Mouse (Mus musculus) kidney, embryonic 14.5 days (tissue): ENCODE data around the gene Rab12. TPM values are rescaled to one million over a fixed set of nuclear protein-coding genes. Genes with fewer than 3 reads are reported as not detected.

Experiments used
- ATAC-seq: fragments of 200-750 bp; cut with Nextera tagmentation; 2 replicates; pipeline ENCODE4 v1.8.0; 2017; ENCODE audit warnings: moderate number of reproducible peaks, mild to moderate bottlenecking, moderate TSS enrichment, moderate library complexity; ENCODE audit not compliant: low FRiP score, low TSS enrichment
- H3K27ac ChIP-seq: fragments of 300-500 bp; sonication (generic); 2 replicates; pipeline ENCODE4 v1.5.1; 2014; ENCODE audit warnings: low read depth, mild to moderate bottlenecking, low read length, moderate library complexity, mixed read lengths
- H3K27me3 ChIP-seq: fragments of 300-500 bp; sonication (generic); 2 replicates; pipeline ENCODE4 v1.6.1; 2014; ENCODE audit warnings: mild to moderate bottlenecking, low read length; ENCODE audit not compliant: control insufficient read depth, insufficient read depth
- H3K36me3 ChIP-seq: fragments of 300-500 bp; sonication (generic); 2 replicates; pipeline ENCODE4 v1.6.1; 2014; ENCODE audit warnings: low read length, mixed read lengths; ENCODE audit not compliant: control insufficient read depth, insufficient read depth
- H3K4me1 ChIP-seq: fragments of 300-500 bp; sonication (generic); 2 replicates; pipeline ENCODE4 v1.6.1; 2014; ENCODE audit warnings: low read length, mixed read lengths; ENCODE audit not compliant: control insufficient read depth, insufficient read depth
- H3K4me2 ChIP-seq: fragments of 300-500 bp; sonication (generic); replicated peaks from 2 replicates; pipeline ENCODE4 v1.6.1; 2014; ENCODE audit warnings: low read depth, mild to moderate bottlenecking, low read length
- H3K4me3 ChIP-seq: fragments of 300-500 bp; sonication (generic); 2 replicates; pipeline ENCODE4 v1.5.1; 2014; ENCODE audit warnings: mild to moderate bottlenecking, low read length
- H3K9ac ChIP-seq: fragments of 300-500 bp; sonication (generic); 2 replicates; pipeline ENCODE4 v1.6.1; 2014; ENCODE audit warnings: low read depth, mild to moderate bottlenecking, low read length, moderate library complexity
- H3K9me3 ChIP-seq: fragments of 300-500 bp; sonication (generic); 2 replicates; pipeline ENCODE4 v1.6.1; 2016; ENCODE audit warnings: low read length; ENCODE audit not compliant: control insufficient read depth
- WGBS: fragments of 180-500 bp; shearing (Covaris S2); extraction: QIAGEN DNeasy Blood & Tissue Kit; methylation state at CpG from one replicate; pipeline ENCODE4 v1.1.7; 2014; 5-methylcytosine and 5-hydroxymethylcytosine counted together
- polyA plus RNA-seq: library from polyadenylated mRNA; unstranded; fragments of >200 nt; fragmentation: Nextera tagmentation; extraction: Ambion mirVana; gene quantifications from 2 replicates; pipeline ENCODE4 v1.2.1, GENCODE M21; 2014

Gene Rab12
- polyA plus RNA-seq, 1 experiment from 2014 or later = 55.2 TPM

DNA sequence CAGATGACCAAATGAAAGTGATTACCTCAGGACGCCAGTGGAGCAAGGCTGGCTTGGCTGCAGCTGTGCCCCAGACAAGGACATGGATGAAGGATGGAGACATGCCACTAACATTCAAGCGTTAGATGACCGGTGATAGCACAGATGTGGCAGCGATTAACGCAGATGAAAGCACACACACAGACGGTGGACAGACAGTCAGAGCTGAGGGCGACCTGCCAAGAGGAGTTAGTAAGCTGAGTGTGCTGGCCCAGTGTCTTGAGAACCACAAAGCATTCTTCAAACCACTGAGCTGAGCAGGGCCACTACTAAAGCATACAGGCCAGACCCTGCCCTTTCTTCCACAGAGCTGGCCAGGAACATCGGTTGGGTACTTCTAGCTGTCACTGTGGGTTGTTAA, 14.6 kb downstream of the Rab12 start:
- no peak for ATAC-seq
- 92% methylated on average over 8 of the region's 8 CpGs for WGBS
- no peaks in the 10 kb centered on the region for H3K27me3 ChIP-seq
- peaks cover 40% of the 10 kb centered on the region for H3K36me3 ChIP-seq
- H3K9me3 ChIP-seq = no peaks in the 10 kb centered on the region
- H3K27ac ChIP-seq = no peak overlapping the region
- H3K4me2 ChIP-seq = no peak overlapping the region
- no peak overlapping the region for H3K4me3 ChIP-seq
- no peak overlapping the region for H3K9ac ChIP-seq
- H3K4me1 ChIP-seq = no peaks in the 10 kb centered on the region

DNA sequence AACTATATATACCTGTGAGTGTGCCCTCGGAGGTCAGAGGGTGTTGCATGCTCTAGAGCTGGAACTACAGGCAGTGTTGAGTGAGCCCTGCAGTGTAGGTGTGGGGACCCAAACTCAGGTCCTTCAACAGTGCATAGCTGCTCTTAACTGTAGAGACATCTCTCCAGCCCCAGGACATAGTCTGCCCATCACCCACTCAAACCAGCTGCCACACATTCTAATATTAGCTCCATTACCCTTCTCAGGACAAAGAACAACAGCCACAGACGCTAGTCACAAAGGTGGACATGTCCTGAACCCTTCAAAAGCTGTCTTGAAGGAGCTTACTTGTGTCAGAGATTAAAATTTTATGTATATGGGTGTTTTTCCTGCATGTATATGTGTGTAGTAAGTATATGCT, 15.3 kb downstream of the Rab12 start:
- H3K4me2 ChIP-seq = no peak overlapping the region
- H3K36me3 ChIP-seq = peaks cover 47% of the 10 kb centered on the region

DNA sequence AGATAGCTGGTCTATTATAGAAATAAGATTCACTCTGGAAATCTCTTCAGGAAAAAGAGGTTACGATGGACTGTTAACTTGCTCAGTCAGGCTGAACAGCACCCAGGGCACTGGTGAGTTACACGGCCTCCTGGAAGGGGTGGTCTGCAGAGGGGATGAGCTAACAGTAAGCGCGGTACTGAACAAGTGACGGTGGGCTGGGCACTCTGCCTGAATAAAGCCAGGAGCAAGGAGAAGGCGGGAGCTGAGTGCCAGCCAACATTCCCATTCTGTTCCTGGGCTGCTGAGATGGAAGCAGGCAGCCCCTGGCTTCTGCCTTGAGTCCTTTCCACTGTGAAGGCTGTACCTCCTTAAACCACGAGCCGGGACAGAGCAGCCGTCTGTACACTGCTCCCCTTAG, 16.1 kb downstream of the Rab12 start:
- WGBS = 74% methylated on average over 9 of the region's 9 CpGs
- peaks cover 51% of the 10 kb centered on the region for H3K36me3 ChIP-seq
- no peak for ATAC-seq
- H3K9ac ChIP-seq = no peak overlapping the region
- no peak overlapping the region for H3K4me3 ChIP-seq
- H3K4me2 ChIP-seq = no peak overlapping the region
- no peak overlapping the region for H3K27ac ChIP-seq
- no peaks in the 10 kb centered on the region for H3K27me3 ChIP-seq
- H3K4me1 ChIP-seq = no peaks in the 10 kb centered on the region
- H3K9me3 ChIP-seq = no peaks in the 10 kb centered on the region

More for the DNA sequence above, 15.3 kb downstream of the Rab12 start:
- H3K27ac ChIP-seq = no peak overlapping the region
- no peaks in the 10 kb centered on the region for H3K27me3 ChIP-seq
- no peaks in the 10 kb centered on the region for H3K4me1 ChIP-seq
- no peak for ATAC-seq
- H3K9me3 ChIP-seq = no peaks in the 10 kb centered on the region
- H3K9ac ChIP-seq = no peak overlapping the region
- WGBS = 90% methylated on average over 2 of the region's 2 CpGs
- H3K4me3 ChIP-seq = no peak overlapping the region

DNA sequence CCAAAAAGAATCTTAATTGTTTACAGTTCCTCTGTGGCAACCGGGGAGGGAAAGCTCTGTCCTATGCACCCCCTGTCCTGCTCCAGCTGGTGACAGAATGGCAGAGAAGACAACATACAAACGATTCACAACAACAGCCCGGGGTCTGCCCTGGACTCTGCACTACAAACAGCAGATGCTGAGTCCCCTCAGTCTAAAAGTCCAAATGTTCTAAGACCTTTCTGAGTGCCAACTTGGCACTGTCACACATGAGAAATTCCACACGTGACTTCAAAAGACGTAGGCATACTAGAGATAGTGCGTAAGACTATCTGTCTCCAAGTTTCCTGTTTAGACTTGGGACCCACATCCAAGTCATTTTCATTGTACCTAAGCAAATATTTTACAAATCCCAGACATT, 16.7 kb downstream of the Rab12 start:
- Histone ChIP-seq H3K36me3 (peaks cover 57% of the 10 kb centered on the region), H3K4me2 (no peak overlapping the region), H3K27ac (no peak overlapping the region), H3K27me3 (no peaks in the 10 kb centered on the region), H3K9me3 (no peaks in the 10 kb centered on the region), H3K4me1 (no peaks in the 10 kb centered on the region), H3K9ac (no peak overlapping the region), H3K4me3 (no peak overlapping the region)
- WGBS = 86% methylated on average over 6 of the region's 6 CpGs
- ATAC-seq = no peak

DNA sequence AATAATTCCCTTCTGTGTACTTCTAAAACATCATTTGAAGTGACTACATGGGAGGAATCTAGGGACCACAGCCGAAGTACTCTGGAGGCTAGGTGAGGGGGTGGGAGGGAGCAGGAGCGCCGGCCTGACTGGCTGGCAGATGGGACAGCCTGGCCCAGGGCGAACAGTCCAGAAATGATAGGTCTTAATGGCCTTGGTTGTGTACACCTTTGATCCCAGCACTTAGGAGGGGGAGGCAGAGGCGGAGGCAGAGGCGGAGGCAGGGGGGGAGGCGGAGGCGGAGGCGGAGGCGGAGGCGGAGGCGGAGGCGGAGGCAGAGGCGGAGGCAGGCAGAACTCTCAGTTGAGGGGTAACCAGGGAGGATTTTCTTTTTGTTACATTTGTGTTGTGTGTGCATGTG, 20.9 kb downstream of the Rab12 start:
- ATAC-seq = no peak
- H3K27me3 ChIP-seq = no peaks in the 10 kb centered on the region
- no peak overlapping the region for H3K9ac ChIP-seq
- no peaks in the 10 kb centered on the region for H3K4me1 ChIP-seq
- H3K4me3 ChIP-seq = no peak overlapping the region
- WGBS = 86% methylated on average over 14 of the region's 14 CpGs
- H3K27ac ChIP-seq = no peak overlapping the region
- H3K4me2 ChIP-seq = no peak overlapping the region
- peaks cover 64% of the 10 kb centered on the region for H3K36me3 ChIP-seq
- no peaks in the 10 kb centered on the region for H3K9me3 ChIP-seq

DNA sequence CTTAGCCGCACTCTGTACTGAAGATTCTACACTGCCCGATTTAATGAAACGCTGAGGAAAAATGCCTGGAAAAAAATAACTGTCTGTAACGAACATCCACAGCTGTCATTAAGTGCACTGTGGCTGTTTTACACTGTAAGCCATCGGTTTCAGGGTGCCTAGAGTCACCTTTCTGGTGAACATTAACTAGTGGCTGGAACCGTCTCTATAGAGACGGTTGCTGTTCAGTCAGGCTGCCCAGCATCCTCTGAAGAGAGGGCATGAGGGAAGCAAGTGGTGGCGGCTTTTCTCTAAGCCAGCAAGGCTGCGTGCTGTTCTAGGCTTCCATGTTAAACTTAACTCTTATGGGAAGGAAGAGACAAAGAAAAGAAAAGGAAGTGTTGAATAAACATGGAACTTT, 22.9 kb downstream of the Rab12 start:
- 89% methylated on average over 9 of the region's 9 CpGs for WGBS
- Histone ChIP-seq H3K4me1 (no peaks in the 10 kb centered on the region), H3K27ac (no peak overlapping the region), H3K4me3 (no peak overlapping the region), H3K9me3 (no peaks in the 10 kb centered on the region), H3K36me3 (peaks cover 61% of the 10 kb centered on the region), H3K9ac (no peak overlapping the region), H3K4me2 (no peak overlapping the region), H3K27me3 (no peaks in the 10 kb centered on the region)
- no peak for ATAC-seq

DNA sequence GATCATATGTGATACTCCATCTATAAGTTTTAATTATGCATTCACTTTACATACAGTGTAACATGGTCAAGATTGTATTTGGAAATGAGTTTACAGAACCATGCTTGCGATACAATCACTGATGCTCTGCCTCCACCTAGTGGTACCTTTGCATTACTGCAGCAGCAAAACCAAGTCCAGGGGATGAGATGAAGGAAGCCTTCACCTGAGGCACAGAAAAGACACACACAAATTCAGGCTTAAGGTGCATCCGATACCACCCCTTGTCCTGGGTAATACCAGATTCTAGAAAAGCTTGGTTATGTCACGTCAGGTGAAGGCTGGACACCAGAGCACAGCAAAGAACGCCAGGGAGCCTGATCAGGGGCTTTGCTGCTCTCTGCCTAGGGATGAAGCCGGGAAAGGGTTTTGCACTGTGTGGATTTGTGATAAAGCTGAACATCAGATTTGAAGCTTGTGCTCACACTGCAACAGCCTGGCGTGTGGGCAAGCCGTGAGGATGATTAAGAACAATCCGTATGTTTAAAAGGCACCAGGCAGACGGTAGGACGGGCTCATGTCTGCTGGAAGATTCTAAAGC, 29.4 kb downstream of the Rab12 start:
- Histone ChIP-seq H3K27ac (no peak overlapping the region), H3K27me3 (no peaks in the 10 kb centered on the region), H3K9me3 (no peaks in the 10 kb centered on the region), H3K4me1 (0 out of 2 replicates have a peak, but pooled peaks cover 3% of the 10 kb centered on the region), H3K4me3 (no peak overlapping the region), H3K36me3 (peaks cover 7% of the 10 kb centered on the region), H3K9ac (no peak overlapping the region), H3K4me2 (no peak overlapping the region)
- peak; percentile 24 for ATAC-seq
- WGBS = 41% methylated on average over 10 of the region's 10 CpGs

DNA sequence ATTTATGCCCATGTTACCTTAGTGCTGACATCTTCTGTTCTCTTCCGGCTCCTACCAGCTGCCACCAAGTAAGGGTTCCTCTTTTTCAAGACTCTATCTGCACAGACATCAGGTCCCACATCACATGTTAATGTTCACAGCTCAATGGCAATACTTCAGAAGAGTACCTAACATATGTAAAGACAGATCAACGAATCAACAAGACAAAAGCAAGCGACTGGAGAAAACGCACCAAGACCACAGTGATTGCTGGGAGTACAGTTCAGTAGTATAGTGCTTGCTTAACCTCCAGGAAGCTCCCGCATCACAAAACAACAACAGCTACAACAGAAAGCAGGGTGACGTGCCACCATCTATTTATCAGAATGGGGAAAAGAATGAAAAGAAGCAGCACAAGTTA, 33.0 kb downstream of the Rab12 start:
- H3K36me3 ChIP-seq = no peaks in the 10 kb centered on the region
- H3K4me3 ChIP-seq = no peak overlapping the region
- ATAC-seq = no peak
- H3K27ac ChIP-seq = no peak overlapping the region
- H3K9me3 ChIP-seq = no peaks in the 10 kb centered on the region
- WGBS = 86% methylated on average over 6 of the region's 6 CpGs
- H3K9ac ChIP-seq = no peak overlapping the region
- H3K27me3 ChIP-seq = no peaks in the 10 kb centered on the region
- H3K4me2 ChIP-seq = no peak overlapping the region
- 0 out of 2 replicates have a peak, but pooled peaks cover 3% of the 10 kb centered on the region for H3K4me1 ChIP-seq

DNA sequence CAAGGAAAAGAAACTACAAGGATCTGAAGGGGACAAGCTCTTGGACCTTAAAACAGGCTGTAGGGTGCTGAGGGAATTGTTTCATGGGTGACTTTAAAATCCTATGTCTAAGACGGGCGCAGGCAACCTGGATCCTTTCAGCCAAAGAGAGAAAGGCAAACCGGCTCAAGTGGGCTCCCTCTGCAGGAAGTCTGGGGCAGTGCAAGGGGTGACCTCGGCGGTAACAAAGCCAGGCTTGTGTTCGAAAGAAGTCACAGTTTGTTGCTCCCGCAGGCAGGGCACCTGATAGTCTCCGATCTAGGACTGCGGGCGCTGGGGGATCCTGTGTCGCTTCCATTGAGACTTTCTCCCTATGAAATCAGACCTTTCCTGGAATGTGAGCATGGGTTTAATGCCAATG, 33.8 kb downstream of the Rab12 start:
- 5% methylated on average over 11 of the region's 11 CpGs for WGBS
- Histone ChIP-seq H3K27ac (no peak overlapping the region), H3K27me3 (no peaks in the 10 kb centered on the region), H3K4me2 (0 out of 2 replicates have a peak overlapping the region, but pooled peaks have one; percentile 15), H3K4me3 (no peak overlapping the region), H3K9ac (no peak overlapping the region), H3K9me3 (no peaks in the 10 kb centered on the region), H3K36me3 (no peaks in the 10 kb centered on the region), H3K4me1 (0 out of 2 replicates have a peak, but pooled peaks cover 5% of the 10 kb centered on the region)
- ATAC-seq = no peak
